ENCODE assay signal across 8 mouse cellular contexts in genomic region chr16:17509240-17509597, GRCm38 (mm10). TPM values are rescaled to one million over a fixed set of nuclear protein-coding genes. Genes with fewer than 3 reads are reported as not detected.
DNase-seq lines count a peak whose midpoint lies in the region; ATAC-seq and TF ChIP-seq lines count a peak whose summit lies in the region.

No protein-coding gene starts in this region.

- TF ChIP-seq POLR2A in lung, adult 2 months (IDR thresholded peaks at IDR 0.05; ENCODE audit: borderline replicate concordance, extremely low read depth, low read depth, low read length): no peak

- peaks cover 8% of the 10 kb centered on the region; the same call in 1 of the 2 replicates for H3K4me1 ChIP-seq in lung, adult 2 months (ENCODE audit: control insufficient read depth, insufficient read depth, low read length)
- H3K4me1 ChIP-seq in embryonic facial prominence, embryonic 10.5 days: peaks cover 16% of the 10 kb centered on the region
- H3K4me1 ChIP-seq in neural tube, embryonic 12.5 days: peaks cover 15% of the 10 kb centered on the region

- H3K36me3 ChIP-seq in embryonic facial prominence, embryonic 10.5 days (replicated peaks): peaks cover 36% of the 10 kb centered on the region
- peaks cover 34% of the 10 kb centered on the region for H3K36me3 ChIP-seq in neural tube, embryonic 12.5 days

- peak overlapping the region; percentile 88 for H3K27ac ChIP-seq in embryonic facial prominence, embryonic 10.5 days (replicated peaks)
- no peak overlapping the region for H3K27ac ChIP-seq in neural tube, embryonic 12.5 days

- ATAC-seq in inflammation-experienced regulatory T-cells, adult 6 months: peak; percentile 4
- peak; percentile 2; the same call in 1 of the 2 replicates for ATAC-seq in neural tube, embryonic 12.5 days (ENCODE audit: low FRiP score, low read depth)

- 4% methylated on average over 9 of the region's 9 CpGs for WGBS in lung, adult 2 months
- 12% methylated on average over 9 of the region's 9 CpGs for WGBS in embryonic facial prominence, embryonic 10.5 days
- WGBS in neural tube, embryonic 12.5 days: 12% methylated on average over 9 of the region's 9 CpGs

- peak overlapping the region; percentile 89 for H3K4me3 ChIP-seq in lung, adult 2 months (replicated peaks; ENCODE audit: extremely low read depth, low read depth, low read length)
- H3K4me3 ChIP-seq in embryonic facial prominence, embryonic 10.5 days: peak overlapping the region; percentile 77
- H3K4me3 ChIP-seq in neural tube, embryonic 12.5 days: peak overlapping the region; percentile 72

- peak overlapping the region; percentile 71 for H3K4me2 ChIP-seq in neural tube, embryonic 12.5 days (replicated peaks)

- no peak for TF ChIP-seq CTCF in lung, adult 2 months (IDR thresholded peaks at IDR 0.05; ENCODE audit: insufficient read depth, low read length)

- H3K9me3 ChIP-seq in embryonic facial prominence, embryonic 10.5 days: no peaks in the 10 kb centered on the region
- H3K9me3 ChIP-seq in neural tube, embryonic 12.5 days: no peaks in the 10 kb centered on the region

- no peaks in the 10 kb centered on the region for H3K27me3 ChIP-seq in embryonic facial prominence, embryonic 10.5 days (replicated peaks; ENCODE audit: low read depth, poor library complexity, severe bottlenecking)
- no peaks in the 10 kb centered on the region for H3K27me3 ChIP-seq in neural tube, embryonic 12.5 days (replicated peaks)

- DNase-seq in lung, adult 2 months: no peak
- no peak for DNase-seq in lung, postnatal 10 days
- DNase-seq in embryonic facial prominence, embryonic 10.5 days (ENCODE audit: low spot score): no peak
- no peak for DNase-seq in adrenal gland, postnatal 10 days
- DNase-seq in urinary bladder, postnatal 25 days (ENCODE audit: low spot score): no peak
- DNase-seq in natural killer cell, adult 2 months (ENCODE audit: low spot score in 2 of 2): no peak

- peak overlapping the region; percentile 66 for H3K9ac ChIP-seq in neural tube, embryonic 12.5 days

RNA-seq across cellular contexts. Expression of gene Lztr1, which starts 0.7 kb away (rescaled TPM):
- 243 and 247 TPM in 2 replicates for polyA plus RNA-seq in lung, adult 2 months (2012; rRNA removed)
- 84.2 and 87.5 TPM in 2 replicates for polyA plus RNA-seq in embryonic facial prominence, embryonic 10.5 days (2016; fragmentation: Nextera tagmentation; extraction: Ambion mirVana)
- polyA plus RNA-seq in inflammation-experienced regulatory T-cells, adult 6 months (2017; shearing (Covaris generic)): 10 to 100 TPM; 41.0 to 66.9 (median 51.0) TPM
- 116 and 135 TPM in 2 replicates for polyA plus RNA-seq in neural tube, embryonic 12.5 days (2016; fragmentation: Nextera tagmentation; extraction: Ambion mirVana)
- total RNA-seq in adrenal gland, postnatal 10 days (2021): 10 to 100 TPM; 60.1 to 70.9 TPM

RNA-seq across cellular contexts. Expression of gene Aifm3, which starts 19.8 kb away (rescaled TPM):
- polyA plus RNA-seq in lung, adult 2 months (2012; rRNA removed): 2.5 and 2.6 TPM in 2 replicates
- polyA plus RNA-seq in embryonic facial prominence, embryonic 10.5 days (2016; fragmentation: Nextera tagmentation; extraction: Ambion mirVana): 0.75 and 1.1 TPM in 2 replicates
- not detected for polyA plus RNA-seq in inflammation-experienced regulatory T-cells, adult 6 months (2017; shearing (Covaris generic))
- 1.1 and 3.2 TPM in 2 replicates for polyA plus RNA-seq in neural tube, embryonic 12.5 days (2016; fragmentation: Nextera tagmentation; extraction: Ambion mirVana)
- 1 to 10 TPM; 3.6 to 4.5 TPM for total RNA-seq in adrenal gland, postnatal 10 days (2021)

RNA-seq across cellular contexts. Expression of gene Thap7, which starts 21.7 kb away (rescaled TPM):
- 87.3 and 90.4 TPM in 2 replicates for polyA plus RNA-seq in lung, adult 2 months (2012; rRNA removed)
- polyA plus RNA-seq in embryonic facial prominence, embryonic 10.5 days (2016; fragmentation: Nextera tagmentation; extraction: Ambion mirVana): 49.4 and 52.2 TPM in 2 replicates
- polyA plus RNA-seq in inflammation-experienced regulatory T-cells, adult 6 months (2017; shearing (Covaris generic)): 10 to 100 TPM; 58.2 to 74.8 (median 67.4) TPM
- 62.7 and 71.0 TPM in 2 replicates for polyA plus RNA-seq in neural tube, embryonic 12.5 days (2016; fragmentation: Nextera tagmentation; extraction: Ambion mirVana)
- 10 to 100 TPM; 27.1 to 28.4 TPM for total RNA-seq in adrenal gland, postnatal 10 days (2021)

RNA-seq across cellular contexts. Expression of gene Lrrc74b, which starts 51.8 kb away (rescaled TPM):
- 7.3 and 9.5 TPM in 2 replicates for polyA plus RNA-seq in lung, adult 2 months (2012; rRNA removed)
- 0.10 TPM in 1 of 2 replicates, not detected in the other for polyA plus RNA-seq in embryonic facial prominence, embryonic 10.5 days (2016; fragmentation: Nextera tagmentation; extraction: Ambion mirVana)
- polyA plus RNA-seq in inflammation-experienced regulatory T-cells, adult 6 months (2017; shearing (Covaris generic)): under 1 TPM in 1 of 3 experiments, not detected in 2; 0.27 TPM
- polyA plus RNA-seq in neural tube, embryonic 12.5 days (2016; fragmentation: Nextera tagmentation; extraction: Ambion mirVana): 0.24 TPM in 2 replicates
- total RNA-seq in adrenal gland, postnatal 10 days (2021): under 1 TPM; 0.48 to 0.58 TPM

RNA-seq across cellular contexts. Expression of gene P2rx6, which starts 52.5 kb away (rescaled TPM):
- polyA plus RNA-seq in lung, adult 2 months (2012; rRNA removed): 10.7 and 12.7 TPM in 2 replicates
- 0.21 and 0.24 TPM in 2 replicates for polyA plus RNA-seq in embryonic facial prominence, embryonic 10.5 days (2016; fragmentation: Nextera tagmentation; extraction: Ambion mirVana)
- not detected for polyA plus RNA-seq in inflammation-experienced regulatory T-cells, adult 6 months (2017; shearing (Covaris generic))
- 0.75 and 0.96 TPM in 2 replicates for polyA plus RNA-seq in neural tube, embryonic 12.5 days (2016; fragmentation: Nextera tagmentation; extraction: Ambion mirVana)
- total RNA-seq in adrenal gland, postnatal 10 days (2021): under 1 TPM; 0.69 to 0.97 TPM
